Mouse (Mus musculus): ENCODE measurements around the gene Ern1.

DNA sequence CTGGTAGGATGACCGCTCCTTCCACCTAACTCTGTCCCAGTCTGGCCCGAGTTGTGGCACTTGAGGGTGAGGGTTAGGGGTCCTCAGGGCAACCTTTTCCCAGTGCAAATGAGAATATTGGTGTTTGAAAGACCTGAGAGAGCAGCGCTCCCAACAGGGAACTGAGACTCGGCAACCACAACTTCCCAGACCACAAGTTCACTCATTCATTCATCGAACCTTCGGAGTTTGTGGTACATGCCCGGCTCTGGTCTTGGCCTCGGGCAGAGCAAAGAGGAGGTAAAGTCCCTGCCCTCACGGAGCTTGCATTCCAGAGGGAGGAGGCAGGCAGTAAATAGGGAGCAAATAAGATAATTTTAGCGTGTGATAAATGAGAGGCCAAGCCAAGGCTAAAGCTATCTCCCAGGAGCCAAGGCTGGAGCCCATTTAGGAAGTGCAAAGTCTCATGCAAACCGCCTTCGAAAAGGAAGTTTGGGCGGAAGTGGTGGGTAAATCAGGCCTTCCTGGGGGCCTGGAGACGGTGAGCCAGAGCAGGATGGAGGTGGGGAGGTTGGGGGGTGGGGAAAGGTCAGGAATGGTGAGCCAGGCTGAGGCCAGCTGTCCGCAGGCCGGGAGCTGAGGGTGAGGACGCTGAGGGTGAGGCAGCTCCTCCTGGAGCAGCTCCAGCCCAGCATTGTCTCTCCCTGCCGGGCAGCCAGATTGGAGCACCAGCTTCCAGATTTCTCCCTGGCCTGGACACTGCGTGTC, 132.1 kb downstream of the Ern1 start:
- TF ChIP-seq CTCF (IDR thresholded peaks at IDR 0.05) = no peak
- TF ChIP-seq EP300 (IDR thresholded peaks at IDR 0.05) = no peak
